Mouse (Mus musculus): ENCODE results near the gene Mtpn. TPM values are rescaled to one million over a fixed set of nuclear protein-coding genes. Genes with fewer than 3 reads are reported as not detected.

The Mtpn gene
- polyA plus RNA-seq, 1 experiment from 2014 or later, result 234 TPM

- no peak for ATAC-seq
- H3K4me2 ChIP-seq (ENCODE audit: low read length), result no peak overlapping the region
- no peaks in the 10 kb centered on the region for H3K27me3 ChIP-seq (replicated peaks; ENCODE audit: control insufficient read depth, insufficient read depth, low read length)
- H3K4me1 ChIP-seq (ENCODE audit: control insufficient read depth, insufficient read depth, low read depth, low read length), result no peaks in the 10 kb centered on the region
- 96% methylated on average over 1 of the region's 1 CpGs for WGBS
- H3K4me3 ChIP-seq (ENCODE audit: low read length), result no peak overlapping the region
- H3K27ac ChIP-seq (ENCODE audit: low read depth, low read length), result no peak overlapping the region
- H3K36me3 ChIP-seq (ENCODE audit: control insufficient read depth, insufficient read depth, low read length), result no peaks in the 10 kb centered on the region
- H3K9me3 ChIP-seq (ENCODE audit: control insufficient read depth, low read length), result no peaks in the 10 kb centered on the region; the same call in 1 of the 2 replicates
- no peak overlapping the region for H3K9ac ChIP-seq (ENCODE audit: low read depth, low read length)
Measured at GRCm38 (mm10) chr6:35462484-35462883, 77.2 kb downstream of the Mtpn start.

Small RNA genes lying within 50 kb of the gene (microRNA-seq; reads per million reads assigned to microRNA genes)
- not detected for gene Gm23053

Other genes with a start within 250 kb of the Mtpn start
- gene Slc13a4, start 231.8 kb downstream of the Mtpn start, polyA plus RNA-seq (2015; fragmentation: Nextera tagmentation; extraction: Ambion mirVana), result 11.0 and 11.2 TPM in 2 replicates
- gene Fam180a, start 213.7 kb downstream of the Mtpn start, polyA plus RNA-seq (2015; fragmentation: Nextera tagmentation; extraction: Ambion mirVana), result 2.3 and 2.4 TPM in 2 replicates

All from hindbrain, embryonic 16.5 days (tissue).